Mouse (Mus musculus): ENCODE measurements at regions not wholly inside any gene's neighbourhood (a gene's known extent, or its start where the extent isn't known, plus 50 kb on each side); places are given as distances from the start of the nearest gene placed in this dataset.

- Histone ChIP-seq H3K4me3 (replicated peaks; ENCODE audit: insufficient read depth, low read depth, low read length) (no peak overlapping the region), H3K27me3 (ENCODE audit: control insufficient read depth, insufficient read depth, low read length) (no peaks in the 10 kb centered on the region), H3K27ac (ENCODE audit: insufficient read depth, low read length) (no peak overlapping the region), H3K4me1 (ENCODE audit: control insufficient read depth, insufficient read depth, low read length) (no peaks in the 10 kb centered on the region)
- DNase-seq, result no peak
- WGBS, result 41% methylated on average over 2 of the region's 2 CpGs
- TF ChIP-seq POLR2A (IDR thresholded peaks at IDR 0.05; ENCODE audit: borderline replicate concordance, insufficient read depth, low read length) (no peak), CTCF (IDR thresholded peaks at IDR 0.05; ENCODE audit: borderline replicate concordance, insufficient read depth, low read depth, low read length) (no peak)
Observed at GRCm38 (mm10) chr3:99797791-99798190, 87.4 kb upstream of the Spag17 start.

GRCm38 (mm10) chr3:99810532-99810931, 74.7 kb upstream of the Spag17 start:
- Histone ChIP-seq H3K4me3 (replicated peaks; ENCODE audit: insufficient read depth, low read depth, low read length) (no peak overlapping the region), H3K27me3 (ENCODE audit: control insufficient read depth, insufficient read depth, low read length) (no peaks in the 10 kb centered on the region), H3K27ac (ENCODE audit: insufficient read depth, low read length) (no peak overlapping the region), H3K4me1 (ENCODE audit: control insufficient read depth, insufficient read depth, low read length) (no peaks in the 10 kb centered on the region)
- no peak for DNase-seq
- 87% methylated on average over 4 of the region's 4 CpGs for WGBS
- TF ChIP-seq CTCF (IDR thresholded peaks at IDR 0.05; ENCODE audit: borderline replicate concordance, insufficient read depth, low read depth, low read length), result no peak
- TF ChIP-seq POLR2A (IDR thresholded peaks at IDR 0.05; ENCODE audit: borderline replicate concordance, insufficient read depth, low read length), result no peak

GRCm38 (mm10) chr3:99811276-99811675, 73.9 kb upstream of the Spag17 start:
- TF ChIP-seq POLR2A (IDR thresholded peaks at IDR 0.05; ENCODE audit: borderline replicate concordance, insufficient read depth, low read length) (no peak), CTCF (IDR thresholded peaks at IDR 0.05; ENCODE audit: borderline replicate concordance, insufficient read depth, low read depth, low read length) (no peak)
- H3K27me3 ChIP-seq (ENCODE audit: control insufficient read depth, insufficient read depth, low read length), result no peaks in the 10 kb centered on the region
- H3K4me3 ChIP-seq (replicated peaks; ENCODE audit: insufficient read depth, low read depth, low read length), result no peak overlapping the region
- DNase-seq, result no peak
- no peaks in the 10 kb centered on the region for H3K4me1 ChIP-seq (ENCODE audit: control insufficient read depth, insufficient read depth, low read length)
- H3K27ac ChIP-seq (ENCODE audit: insufficient read depth, low read length), result no peak overlapping the region
- WGBS, result 74% methylated on average over 3 of the region's 3 CpGs

- 89% methylated on average over 4 of the region's 4 CpGs for WGBS
- TF ChIP-seq CTCF (IDR thresholded peaks at IDR 0.05; ENCODE audit: borderline replicate concordance, insufficient read depth, low read depth, low read length) (no peak), POLR2A (IDR thresholded peaks at IDR 0.05; ENCODE audit: borderline replicate concordance, insufficient read depth, low read length) (no peak)
- no peaks in the 10 kb centered on the region for H3K4me1 ChIP-seq (ENCODE audit: control insufficient read depth, insufficient read depth, low read length)
- H3K27me3 ChIP-seq (ENCODE audit: control insufficient read depth, insufficient read depth, low read length), result no peaks in the 10 kb centered on the region
- DNase-seq, result no peak
- H3K27ac ChIP-seq (ENCODE audit: insufficient read depth, low read length), result no peak overlapping the region
- H3K4me3 ChIP-seq (replicated peaks; ENCODE audit: insufficient read depth, low read depth, low read length), result no peak overlapping the region
Observed at GRCm38 (mm10) chr3:99812836-99813235, 72.4 kb upstream of the Spag17 start.

GRCm38 (mm10) chr3:99815115-99815514, 70.1 kb upstream of the Spag17 start:
- Histone ChIP-seq H3K4me3 (replicated peaks; ENCODE audit: insufficient read depth, low read depth, low read length) (no peak overlapping the region), H3K27me3 (ENCODE audit: control insufficient read depth, insufficient read depth, low read length) (no peaks in the 10 kb centered on the region), H3K4me1 (ENCODE audit: control insufficient read depth, insufficient read depth, low read length) (peaks cover 4% of the 10 kb centered on the region; the same call in 1 of the 2 replicates), H3K27ac (ENCODE audit: insufficient read depth, low read length) (no peak overlapping the region)
- no peak for DNase-seq
- WGBS, result 72% methylated on average over 3 of the region's 3 CpGs
- TF ChIP-seq CTCF (IDR thresholded peaks at IDR 0.05; ENCODE audit: borderline replicate concordance, insufficient read depth, low read depth, low read length), result no peak
- TF ChIP-seq POLR2A (IDR thresholded peaks at IDR 0.05; ENCODE audit: borderline replicate concordance, insufficient read depth, low read length), result no peak

- TF ChIP-seq POLR2A (IDR thresholded peaks at IDR 0.05; ENCODE audit: borderline replicate concordance, insufficient read depth, low read length), result no peak
- Histone ChIP-seq H3K4me3 (replicated peaks; ENCODE audit: insufficient read depth, low read depth, low read length) (no peak overlapping the region), H3K4me1 (ENCODE audit: control insufficient read depth, insufficient read depth, low read length) (peaks cover 4% of the 10 kb centered on the region; the same call in 1 of the 2 replicates), H3K27ac (ENCODE audit: insufficient read depth, low read length) (no peak overlapping the region), H3K27me3 (ENCODE audit: control insufficient read depth, insufficient read depth, low read length) (no peaks in the 10 kb centered on the region; the same call in 1 of the 2 replicates)
- DNase-seq, result no peak
- 21% methylated on average over 8 of the region's 8 CpGs for WGBS
Observed at GRCm38 (mm10) chr3:99817965-99818364, 67.2 kb upstream of the Spag17 start.

- Histone ChIP-seq H3K4me1 (ENCODE audit: control insufficient read depth, insufficient read depth, low read length) (peaks cover 4% of the 10 kb centered on the region; the same call in 1 of the 2 replicates), H3K27ac (ENCODE audit: insufficient read depth, low read length) (no peak overlapping the region), H3K27me3 (ENCODE audit: control insufficient read depth, insufficient read depth, low read length) (no peaks in the 10 kb centered on the region; the same call in 1 of the 2 replicates), H3K4me3 (replicated peaks; ENCODE audit: insufficient read depth, low read depth, low read length) (no peak overlapping the region)
- no peak for DNase-seq
- WGBS, result 83% methylated on average over 5 of the region's 5 CpGs
- no peak for TF ChIP-seq POLR2A (IDR thresholded peaks at IDR 0.05; ENCODE audit: borderline replicate concordance, insufficient read depth, low read length)
- no peak for TF ChIP-seq CTCF (IDR thresholded peaks at IDR 0.05; ENCODE audit: borderline replicate concordance, insufficient read depth, low read depth, low read length)
Observed at GRCm38 (mm10) chr3:99822735-99823134, 62.5 kb upstream of the Spag17 start.

GRCm38 (mm10) chr3:99823256-99823655, 62.0 kb upstream of the Spag17 start:
- Histone ChIP-seq H3K27ac (ENCODE audit: insufficient read depth, low read length) (no peak overlapping the region), H3K27me3 (ENCODE audit: control insufficient read depth, insufficient read depth, low read length) (no peaks in the 10 kb centered on the region; the same call in 1 of the 2 replicates), H3K4me3 (replicated peaks; ENCODE audit: insufficient read depth, low read depth, low read length) (no peak overlapping the region), H3K4me1 (ENCODE audit: control insufficient read depth, insufficient read depth, low read length) (peaks cover under 1% of the 10 kb centered on the region; the same call in 1 of the 2 replicates)
- no peak for TF ChIP-seq POLR2A (IDR thresholded peaks at IDR 0.05; ENCODE audit: borderline replicate concordance, insufficient read depth, low read length)
- no peak for TF ChIP-seq CTCF (IDR thresholded peaks at IDR 0.05; ENCODE audit: borderline replicate concordance, insufficient read depth, low read depth, low read length)
- DNase-seq, result no peak
- 95% methylated on average over 3 of the region's 3 CpGs for WGBS
